Mouse (Mus musculus) heart, adult 2 months (tissue): ENCODE results near the gene Als2cl. TPM values are rescaled to one million over a fixed set of nuclear protein-coding genes. Genes with fewer than 3 reads are reported as not detected.

Source experiments
- DNase-seq, 2 experiments: peaks; one replicate each; pipeline ENCODE4 v3.0.0; 2021
- H3K27ac ChIP-seq: fragments of 200-600 bp; 2 replicates; pipeline ENCODE4 v1.8.1; 2022
- H3K27me3 ChIP-seq: fragments of 200-500 bp; 2 replicates; pipeline ENCODE4 v1.6.1; 2012; ENCODE audit warnings: mild to moderate bottlenecking, low read length, inconsistent platforms, mixed read lengths; ENCODE audit not compliant: control insufficient read depth, insufficient read depth
- H3K36me3 ChIP-seq: fragments of 200-500 bp; 2 replicates; pipeline ENCODE4 v1.6.1; 2012; ENCODE audit warnings: low read length, inconsistent platforms; ENCODE audit not compliant: control insufficient read depth, insufficient read depth
- H3K4me1 ChIP-seq: fragments of 200-500 bp; 2 replicates; pipeline ENCODE4 v1.6.1; 2011; ENCODE audit warnings: low read length; ENCODE audit not compliant: control insufficient read depth, insufficient read depth
- H3K4me3 ChIP-seq: fragments of 200-600 bp; 2 replicates; pipeline ENCODE4 v1.8.1; 2022
- H3K79me2 ChIP-seq: fragments of 200-500 bp; replicated peaks from 2 replicates; pipeline ENCODE4 v1.6.1; 2012; ENCODE audit warnings: mild to moderate bottlenecking, inconsistent platforms, low read length, moderate library complexity, mixed read lengths; ENCODE audit not compliant: control insufficient read depth, insufficient read depth
- H3K9ac ChIP-seq: fragments of 200-500 bp; 2 replicates; pipeline ENCODE4 v1.6.1; 2012; ENCODE audit warnings: low read depth, mild to moderate bottlenecking, control low read depth, inconsistent platforms, low read length, mixed read lengths
- CTCF ChIP-seq: fragments of 200-600 bp; IDR thresholded peaks from 2 replicates; pipeline ENCODE4 v1.8.1; 2022; ENCODE audit warnings: antibody characterized with exemption, mild to moderate bottlenecking, moderate library complexity
- EP300 ChIP-seq: fragments of 200-500 bp; IDR thresholded peaks from 2 replicates; pipeline ENCODE4 v1.6.1; 2011; ENCODE audit warnings: low read depth, low read length, control low read depth; ENCODE audit not compliant: insufficient read depth
- POLR2A ChIP-seq: fragments of 200-500 bp; IDR thresholded peaks from 2 replicates; pipeline ENCODE4 v1.6.1; 2011; ENCODE audit warnings: mild to moderate bottlenecking, low read depth, low read length, control low read depth; ENCODE audit not compliant: insufficient read depth
- whole genome bisulfite sequencing: fragments of 180-500 bp; shearing (Covaris S2); methylation state at CpG from one replicate; pipeline ENCODE4 v1.1.7; 2018; 5-methylcytosine and 5-hydroxymethylcytosine counted together
- intact Hi-C: fragments of 180-260 bp; cut with DNase I; formaldehyde crosslinking; loops from one replicate; pipeline ENCODE4 v1.15.1; 2025
- polyA plus RNA-seq: library from polyadenylated mRNA; depleted of rRNA; stranded (reverse); fragments of >200 nt; gene quantifications from 2 replicates; pipeline ENCODE4 v1.2.3, GENCODE M21; 2012
- total RNA-seq, 2 experiments: library from RNA; stranded (reverse); gene quantifications; 2 replicates each; pipeline ENCODE4 v1.2.3; 2021

Als2cl gene
- total and polyA plus RNA-seq, 3 experiments: 13.7 to 25.7 (median 14.2) TPM

- 64% methylated on average over 5 of the region's 6 CpGs for WGBS
- intact Hi-C loops: no loop called here
- no peak for DNase-seq
- no peaks in the 10 kb centered on the region for H3K79me2 ChIP-seq
- H3K4me1 ChIP-seq: peaks cover 12% of the 10 kb centered on the region
- no peak overlapping the region for H3K4me3 ChIP-seq
- TF ChIP-seq CTCF (no peak), POLR2A (no peak), EP300 (no peak)
- no peak overlapping the region for H3K9ac ChIP-seq
- H3K27ac ChIP-seq: no peak overlapping the region
- no peaks in the 10 kb centered on the region for H3K27me3 ChIP-seq
- no peaks in the 10 kb centered on the region for H3K36me3 ChIP-seq
Observed at GRCm38 (mm10) chr9:110875288-110875695, 4.4 kb upstream of the Als2cl start.

GRCm38 (mm10) chr9:110877353-110877752, 2.3 kb upstream of the Als2cl start:
- peaks cover 15% of the 10 kb centered on the region for H3K4me1 ChIP-seq
- H3K36me3 ChIP-seq: no peaks in the 10 kb centered on the region
- H3K4me3 ChIP-seq: no peak overlapping the region
- H3K9ac ChIP-seq: no peak overlapping the region
- no peaks in the 10 kb centered on the region for H3K79me2 ChIP-seq
- no peaks in the 10 kb centered on the region for H3K27me3 ChIP-seq
- 90% methylated on average over 1 of the region's 1 CpGs for WGBS
- H3K27ac ChIP-seq: peak overlapping the region; percentile 47
- no peak for TF ChIP-seq CTCF
- no peak for TF ChIP-seq POLR2A
- TF ChIP-seq EP300: no peak
- intact Hi-C loops: no loop called here
- peak in 1 of 2 experiments; percentile 43 for DNase-seq

GRCm38 (mm10) chr9:110877888-110878287, 1.8 kb upstream of the Als2cl start:
- 38% methylated on average over 5 of the region's 5 CpGs for WGBS
- Histone ChIP-seq H3K27ac (peak overlapping the region; percentile 47), H3K4me1 (peaks cover 18% of the 10 kb centered on the region), H3K4me3 (no peak overlapping the region), H3K36me3 (no peaks in the 10 kb centered on the region), H3K79me2 (no peaks in the 10 kb centered on the region), H3K27me3 (no peaks in the 10 kb centered on the region), H3K9ac (no peak overlapping the region)
- intact Hi-C loops: no loop called here
- TF ChIP-seq CTCF: no peak
- TF ChIP-seq POLR2A: peak; percentile 59
- peak; percentile 89 for TF ChIP-seq EP300
- DNase-seq: peak; percentile 81 to 89

GRCm38 (mm10) chr9:110879998-110880561, 410 bp downstream of the Als2cl start, which contains the start of gene Tmie:
Gene Tmie, minus strand, starts transcription at chr9:110880113.
- peak; percentile 90 to 91 for DNase-seq
- Histone ChIP-seq H3K4me3 (peak within 1 kb of the TSS; percentile 90), H3K9ac (peak within 1 kb of the TSS; percentile 80), H3K27me3 (no peaks in the 10 kb centered on the region), H3K27ac (peak within 1 kb of the TSS; percentile 98), H3K4me1 (peaks cover 18% of the 10 kb centered on the region), H3K36me3 (no peaks in the 10 kb centered on the region), H3K79me2 (no peaks in the 10 kb centered on the region)
- WGBS: under 1% methylated on average over 57 of the region's 57 CpGs
- intact Hi-C loops: loop anchor here (2.0 kb wide), 2 partner anchors 41 to 111 kb away; partner anchors contain the start of gene Rtp3
- TF ChIP-seq CTCF: peak; percentile 25
- TF ChIP-seq POLR2A: peak; percentile 95
- TF ChIP-seq EP300: peak; percentile 53; the same call in 1 of the 2 replicates

- H3K4me1 ChIP-seq: peaks cover 18% of the 10 kb centered on the region
- peak overlapping the region; percentile 98 for H3K27ac ChIP-seq
- no peak for DNase-seq
- no peaks in the 10 kb centered on the region for H3K36me3 ChIP-seq
- intact Hi-C loops: loop anchor here (2.0 kb wide), 2 partner anchors 40 to 110 kb away; partner anchors contain the start of gene Rtp3
- H3K4me3 ChIP-seq: peak overlapping the region; percentile 90
- no peaks in the 10 kb centered on the region for H3K27me3 ChIP-seq
- no peaks in the 10 kb centered on the region for H3K79me2 ChIP-seq
- no peak for TF ChIP-seq CTCF
- no peak for TF ChIP-seq EP300
- TF ChIP-seq POLR2A: no peak
- H3K9ac ChIP-seq: peak overlapping the region; percentile 70
- 41% methylated on average over 4 of the region's 4 CpGs for WGBS
Observed at GRCm38 (mm10) chr9:110880772-110881171, 1.1 kb downstream of the Als2cl start.

- Histone ChIP-seq H3K9ac (peak overlapping the region; percentile 3; the same call in 1 of the 2 replicates), H3K27me3 (no peaks in the 10 kb centered on the region), H3K4me3 (peak overlapping the region; percentile 90), H3K27ac (peak overlapping the region; percentile 98), H3K4me1 (peaks cover 16% of the 10 kb centered on the region), H3K36me3 (no peaks in the 10 kb centered on the region), H3K79me2 (no peaks in the 10 kb centered on the region)
- 55% methylated on average over 7 of the region's 7 CpGs for WGBS
- TF ChIP-seq EP300: peak; percentile 81
- no peak for TF ChIP-seq CTCF
- 0 out of 2 replicates have a peak, but pooled peaks have one; percentile 51 for TF ChIP-seq POLR2A
- DNase-seq: peak; percentile 68 to 75
- intact Hi-C loops: loop anchor here (2.0 kb wide), 2 partner anchors 39 to 109 kb away; partner anchors contain the start of gene Rtp3
Observed at GRCm38 (mm10) chr9:110881953-110882352, 2.3 kb downstream of the Als2cl start.
